Mouse (Mus musculus) lung, postnatal 4 days (tissue): ENCODE measurements around the gene Sri.

Experiments
- DNase-seq, 2 experiments: peaks; one replicate each; pipeline ENCODE4 v3.0.0; 2021

Sri gene

GRCm38 (mm10) chr5:8112246-8112645 lies 66.4 kb downstream of the Sri start:
- no peak for DNase-seq

- DNase-seq, result no peak
Observed at GRCm38 (mm10) chr5:8116561-8117168, 70.8 kb downstream of the Sri start.
